Mouse (Mus musculus): Measurements from ENCODE around the gene Fars2. TPM values are rescaled to one million over a fixed set of nuclear protein-coding genes. Genes with fewer than 3 reads are reported as not detected.
A peak's percentile ranks its signal among the peaks of the same experiment; 100 is the strongest.

The Fars2 gene
- 24.6 and 33.3 TPM in 2 replicates for polyA plus RNA-seq (2015; fragmentation: Nextera tagmentation; extraction: Ambion mirVana)

DNA sequence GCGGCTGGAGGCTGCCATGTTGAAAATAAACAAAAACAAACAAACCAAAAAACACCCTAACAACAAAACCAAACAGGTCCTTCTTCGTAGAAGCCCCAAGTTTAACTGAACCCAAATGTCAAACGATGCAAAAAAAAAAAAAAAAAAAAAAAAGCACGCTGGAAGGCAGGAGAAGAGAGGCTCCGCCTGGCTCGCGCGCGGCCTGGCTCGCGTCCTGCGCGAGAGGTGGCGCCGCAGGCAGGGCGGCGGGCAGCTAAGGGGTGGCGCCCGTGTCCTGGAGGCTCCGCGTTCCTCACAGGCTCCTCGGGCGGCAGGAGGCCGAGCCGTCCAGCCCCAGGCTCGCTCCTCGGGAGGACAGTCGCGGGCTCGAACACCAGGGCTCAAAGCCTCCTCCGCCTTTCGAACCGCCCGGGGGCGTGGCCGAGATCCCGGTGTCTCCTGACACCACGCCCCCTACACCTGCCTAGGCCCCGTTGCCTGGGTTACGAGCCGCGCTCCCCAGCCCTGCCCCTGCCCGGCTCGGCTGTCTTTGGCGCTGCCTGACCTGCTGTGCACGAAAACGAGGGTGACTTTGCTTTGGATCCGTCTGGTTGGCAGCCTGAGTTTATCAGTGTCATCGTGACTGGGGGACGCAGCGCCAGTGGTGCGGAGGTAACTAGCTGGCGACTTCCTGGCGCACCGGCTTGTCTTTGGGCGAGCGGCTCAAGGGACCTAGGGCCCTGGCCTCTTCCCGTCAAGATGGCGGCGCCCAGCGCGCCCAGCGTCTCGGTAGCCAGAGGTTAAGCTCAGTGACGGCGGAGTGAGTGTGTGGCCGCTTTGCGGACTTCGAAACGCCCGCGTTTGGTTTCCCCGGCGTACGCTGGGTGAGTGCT is at the start of gene Fars2, which contains the start of gene Lyrm4:
Gene Fars2, plus strand, starts transcription at position 270 of the 872 bp plus-strand sequence.
Gene Lyrm4, minus strand, starts transcription at position 384 of the 872 bp plus-strand sequence.
- peaks cover 23% of the 10 kb centered on the region for H3K4me1 ChIP-seq
- H3K4me2 ChIP-seq: peak within 1 kb of the TSS; percentile 89
- under 1% methylated on average over 74 of the region's 75 CpGs for WGBS
- peak within 1 kb of the TSS; percentile 98 for H3K27ac ChIP-seq (replicated peaks)
- peak; percentile 99 for ATAC-seq (ENCODE audit: low FRiP score)
- peak within 1 kb of the TSS; percentile 83 for H3K4me3 ChIP-seq (replicated peaks)
- H3K9me3 ChIP-seq (replicated peaks): no peaks in the 10 kb centered on the region
- peak within 1 kb of the TSS; percentile 80 for H3K9ac ChIP-seq (replicated peaks)
- H3K27me3 ChIP-seq (replicated peaks): no peaks in the 10 kb centered on the region
- no peaks in the 10 kb centered on the region for H3K36me3 ChIP-seq

- no peaks in the 10 kb centered on the region for H3K4me1 ChIP-seq
- H3K27me3 ChIP-seq (replicated peaks): no peaks in the 10 kb centered on the region
- no peak overlapping the region for H3K4me3 ChIP-seq (replicated peaks)
- 0 out of 2 replicates have a peak, but pooled peaks cover 4% of the 10 kb centered on the region for H3K36me3 ChIP-seq
- H3K27ac ChIP-seq (replicated peaks): no peak overlapping the region
- no peak for ATAC-seq (ENCODE audit: low FRiP score)
- H3K4me2 ChIP-seq: no peak overlapping the region
- 94% methylated on average over 3 of the region's 3 CpGs for WGBS
- no peak overlapping the region for H3K9ac ChIP-seq (replicated peaks)
- no peaks in the 10 kb centered on the region for H3K9me3 ChIP-seq (replicated peaks)
These were observed 42.7 kb upstream of the Fars2 start for GRCm38 (mm10) chr13:36074484-36074883.

- H3K9me3 ChIP-seq (replicated peaks): no peaks in the 10 kb centered on the region
- no peak for ATAC-seq (ENCODE audit: low FRiP score)
- no peaks in the 10 kb centered on the region for H3K27me3 ChIP-seq (replicated peaks)
- no peak overlapping the region for H3K4me3 ChIP-seq (replicated peaks)
- H3K9ac ChIP-seq (replicated peaks): no peak overlapping the region
- H3K27ac ChIP-seq (replicated peaks): no peak overlapping the region
- H3K4me1 ChIP-seq: peaks cover 5% of the 10 kb centered on the region; the same call in 1 of the 2 replicates
- H3K36me3 ChIP-seq: 0 out of 2 replicates have a peak, but pooled peaks cover 4% of the 10 kb centered on the region
- WGBS: 94% methylated on average over 3 of the region's 3 CpGs
- no peak overlapping the region for H3K4me2 ChIP-seq
These were observed 35.6 kb upstream of the Fars2 start for GRCm38 (mm10) chr13:36081591-36081990.

DNA sequence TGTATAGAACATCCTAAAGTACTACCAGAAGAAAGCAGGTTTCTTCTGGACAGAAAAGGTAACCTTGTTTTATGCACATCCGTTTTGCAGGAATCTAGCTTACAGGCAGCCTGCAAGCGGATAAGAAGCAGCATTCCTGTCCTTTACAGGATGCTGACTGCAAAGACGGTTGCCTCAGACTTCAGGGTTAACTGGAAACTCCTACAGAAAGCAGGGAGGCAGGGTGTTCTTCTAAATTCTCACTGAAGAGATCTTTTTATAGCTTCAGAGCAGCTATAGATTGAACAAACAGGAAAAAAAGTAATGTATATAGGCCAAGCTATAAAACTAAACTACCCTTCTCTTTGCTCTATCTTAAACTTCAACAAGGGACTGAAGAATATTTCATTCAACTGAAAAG is 32.5 kb upstream of the Fars2 start:
- WGBS: 91% methylated on average over 3 of the region's 3 CpGs
- no peaks in the 10 kb centered on the region for H3K36me3 ChIP-seq
- no peak overlapping the region for H3K9ac ChIP-seq (replicated peaks)
- no peak overlapping the region for H3K4me2 ChIP-seq
- H3K9me3 ChIP-seq (replicated peaks): no peaks in the 10 kb centered on the region
- no peaks in the 10 kb centered on the region for H3K27me3 ChIP-seq (replicated peaks)
- H3K4me1 ChIP-seq: peaks cover 5% of the 10 kb centered on the region; the same call in 1 of the 2 replicates
- no peak for ATAC-seq (ENCODE audit: low FRiP score)
- H3K27ac ChIP-seq (replicated peaks): no peak overlapping the region
- H3K4me3 ChIP-seq (replicated peaks): no peak overlapping the region

GRCm38 (mm10) chr13:36085971-36086370 is 31.2 kb upstream of the Fars2 start:
- no peak overlapping the region for H3K9ac ChIP-seq (replicated peaks)
- no peaks in the 10 kb centered on the region for H3K27me3 ChIP-seq (replicated peaks)
- no peak for ATAC-seq (ENCODE audit: low FRiP score)
- H3K4me3 ChIP-seq (replicated peaks): no peak overlapping the region
- peaks cover 5% of the 10 kb centered on the region; the same call in 1 of the 2 replicates for H3K4me1 ChIP-seq
- H3K4me2 ChIP-seq: no peak overlapping the region
- H3K36me3 ChIP-seq: peaks cover 2% of the 10 kb centered on the region; the same call in 1 of the 2 replicates
- no peaks in the 10 kb centered on the region for H3K9me3 ChIP-seq (replicated peaks)
- WGBS: 50% methylated on average over 3 of the region's 3 CpGs
- H3K27ac ChIP-seq (replicated peaks): no peak overlapping the region

DNA sequence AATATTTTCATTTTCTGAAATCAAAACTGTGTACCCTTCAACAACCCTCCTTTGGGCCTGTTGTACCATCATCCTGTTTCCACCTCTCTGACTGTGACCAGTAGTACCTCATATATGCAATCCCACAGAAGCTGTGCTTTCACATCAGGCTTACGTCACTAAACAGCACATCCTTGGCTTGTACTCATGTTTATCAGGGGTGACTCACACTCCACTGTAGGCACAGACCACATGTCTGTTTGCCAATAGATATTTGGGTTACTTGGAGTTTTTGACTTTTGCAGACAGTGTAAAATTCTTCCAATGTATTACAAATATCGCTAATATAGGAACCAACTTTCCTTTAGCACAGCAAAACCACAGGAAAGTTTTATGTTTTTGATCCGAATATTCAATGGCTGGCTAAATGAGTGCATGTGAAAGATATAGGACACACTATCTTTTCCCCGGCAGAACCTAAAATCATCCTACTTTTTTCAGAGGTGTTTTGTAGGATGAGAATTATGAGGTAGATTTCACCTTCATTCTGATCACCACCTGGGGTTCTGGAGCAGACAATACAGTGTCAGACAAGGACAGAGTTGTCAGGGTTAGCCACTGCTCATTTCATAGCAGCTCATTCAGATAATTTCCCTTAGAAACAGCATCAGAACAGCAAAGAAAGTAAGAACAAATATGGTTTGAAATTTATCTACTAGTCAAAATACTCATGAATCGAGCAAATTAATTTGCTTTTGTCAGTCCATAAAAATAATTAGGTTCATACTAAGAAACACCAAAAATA is 30.4 kb upstream of the Fars2 start:
- WGBS: 92% methylated on average over 5 of the region's 5 CpGs
- Histone ChIP-seq H3K27me3 (replicated peaks) (no peaks in the 10 kb centered on the region), H3K9me3 (replicated peaks) (no peaks in the 10 kb centered on the region), H3K4me2 (no peak overlapping the region), H3K9ac (replicated peaks) (no peak overlapping the region), H3K4me3 (replicated peaks) (no peak overlapping the region), H3K4me1 (peaks cover 5% of the 10 kb centered on the region; the same call in 1 of the 2 replicates), H3K36me3 (peaks cover 9% of the 10 kb centered on the region; the same call in 1 of the 2 replicates), H3K27ac (replicated peaks) (no peak overlapping the region)
- ATAC-seq (ENCODE audit: low FRiP score): no peak

GRCm38 (mm10) chr13:36087427-36087826 is 29.8 kb upstream of the Fars2 start:
- no peak overlapping the region for H3K9ac ChIP-seq (replicated peaks)
- H3K4me2 ChIP-seq: no peak overlapping the region
- H3K4me3 ChIP-seq (replicated peaks): no peak overlapping the region
- H3K9me3 ChIP-seq (replicated peaks): no peaks in the 10 kb centered on the region
- H3K27me3 ChIP-seq (replicated peaks): no peaks in the 10 kb centered on the region
- H3K36me3 ChIP-seq: peaks cover 9% of the 10 kb centered on the region; the same call in 1 of the 2 replicates
- peaks cover 5% of the 10 kb centered on the region; the same call in 1 of the 2 replicates for H3K4me1 ChIP-seq
- 89% methylated on average over 2 of the region's 2 CpGs for WGBS
- no peak overlapping the region for H3K27ac ChIP-seq (replicated peaks)
- no peak for ATAC-seq (ENCODE audit: low FRiP score)

DNA sequence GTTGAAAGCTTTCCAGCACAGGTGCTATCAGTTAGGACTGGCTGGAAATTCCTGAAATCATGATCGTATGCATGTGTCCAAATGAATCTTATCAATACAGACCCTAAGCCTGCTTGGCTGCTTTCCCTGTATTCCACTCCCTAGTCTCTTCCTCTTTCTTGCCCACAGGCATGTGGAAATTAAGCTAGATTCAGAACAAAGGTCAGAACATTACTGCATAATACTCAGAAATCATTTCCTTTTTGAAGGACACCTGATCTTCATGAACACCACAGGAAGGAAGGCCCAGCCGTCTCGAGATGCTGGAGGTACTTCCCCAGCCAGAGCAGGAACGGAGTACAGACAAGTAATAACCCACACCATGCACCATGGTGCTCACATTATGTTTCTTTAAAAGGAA is 29.0 kb upstream of the Fars2 start:
- no peak overlapping the region for H3K9ac ChIP-seq (replicated peaks)
- H3K4me2 ChIP-seq: no peak overlapping the region
- no peaks in the 10 kb centered on the region for H3K27me3 ChIP-seq (replicated peaks)
- ATAC-seq (ENCODE audit: low FRiP score): no peak
- peaks cover 9% of the 10 kb centered on the region; the same call in 1 of the 2 replicates for H3K36me3 ChIP-seq
- 85% methylated on average over 4 of the region's 4 CpGs for WGBS
- H3K27ac ChIP-seq (replicated peaks): no peak overlapping the region
- H3K4me1 ChIP-seq: peaks cover 5% of the 10 kb centered on the region; the same call in 1 of the 2 replicates
- H3K4me3 ChIP-seq (replicated peaks): no peak overlapping the region
- H3K9me3 ChIP-seq (replicated peaks): no peaks in the 10 kb centered on the region

DNA sequence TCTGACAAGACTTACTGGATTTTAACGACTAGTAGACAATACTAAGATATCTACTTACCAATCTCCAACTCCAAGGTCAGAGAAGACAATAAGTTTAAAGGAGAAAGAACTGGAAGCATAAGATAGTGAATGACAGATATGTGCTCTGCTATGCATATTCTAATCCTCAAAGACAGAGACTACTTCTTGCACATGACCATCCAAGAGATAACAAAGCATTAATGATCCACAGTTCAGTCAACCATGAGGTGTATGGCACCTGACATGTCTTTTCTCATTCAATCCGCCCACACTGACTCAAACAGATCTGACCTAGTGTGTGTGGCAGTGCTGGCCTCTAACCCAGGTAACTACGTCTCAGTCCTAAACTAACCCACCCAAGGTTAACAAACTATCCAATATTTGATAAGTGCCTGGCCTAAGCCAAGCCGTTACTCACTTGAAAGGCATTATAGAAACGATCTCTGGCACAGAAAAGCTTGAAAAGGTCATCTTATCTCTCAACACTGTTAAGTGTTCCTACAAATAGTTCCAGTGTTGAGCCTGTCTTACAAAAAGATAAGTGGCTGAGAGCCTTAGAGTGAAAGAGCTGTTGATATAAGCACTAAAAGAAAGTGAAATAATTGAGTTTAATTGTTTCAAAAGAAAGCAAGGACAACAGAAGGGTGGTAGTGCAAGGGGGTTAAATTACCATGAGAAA is 20.4 kb upstream of the Fars2 start:
- Histone ChIP-seq H3K36me3 (no peaks in the 10 kb centered on the region), H3K9me3 (replicated peaks) (no peaks in the 10 kb centered on the region), H3K27me3 (replicated peaks) (no peaks in the 10 kb centered on the region), H3K4me1 (no peaks in the 10 kb centered on the region), H3K4me3 (replicated peaks) (no peak overlapping the region), H3K27ac (replicated peaks) (no peak overlapping the region), H3K4me2 (no peak overlapping the region), H3K9ac (replicated peaks) (no peak overlapping the region)
- ATAC-seq (ENCODE audit: low FRiP score): no peak
- WGBS: 90% methylated on average over 5 of the region's 5 CpGs

DNA sequence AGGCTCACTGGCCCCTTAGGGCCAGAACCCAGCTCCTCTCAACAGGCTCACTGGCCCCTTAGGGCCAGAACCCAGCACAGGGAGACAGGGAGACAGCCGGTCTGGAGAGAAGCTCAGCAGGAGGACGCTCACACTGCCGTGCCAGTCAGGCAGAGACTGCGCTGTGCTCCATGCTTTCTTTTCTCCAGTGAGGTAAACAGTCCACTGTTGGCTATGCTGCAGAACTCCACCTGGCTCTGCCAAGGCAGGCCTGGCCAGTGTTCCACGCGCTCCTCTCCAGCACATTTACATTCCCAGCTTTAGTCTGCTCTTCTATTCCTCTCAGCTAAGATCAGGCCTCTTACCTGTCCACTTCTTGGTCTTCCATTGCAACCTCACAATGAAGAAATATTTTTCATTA is 11.6 kb upstream of the Fars2 start:
- Histone ChIP-seq H3K9me3 (replicated peaks) (no peaks in the 10 kb centered on the region), H3K9ac (replicated peaks) (no peak overlapping the region), H3K27ac (replicated peaks) (no peak overlapping the region), H3K36me3 (no peaks in the 10 kb centered on the region), H3K4me2 (no peak overlapping the region), H3K4me1 (no peaks in the 10 kb centered on the region), H3K27me3 (replicated peaks) (no peaks in the 10 kb centered on the region), H3K4me3 (replicated peaks) (no peak overlapping the region)
- 76% methylated on average over 6 of the region's 6 CpGs for WGBS
- no peak; the same call in 1 of the 2 replicates for ATAC-seq (ENCODE audit: low FRiP score)

- H3K27me3 ChIP-seq (replicated peaks): no peaks in the 10 kb centered on the region
- no peak overlapping the region for H3K27ac ChIP-seq (replicated peaks)
- H3K36me3 ChIP-seq: no peaks in the 10 kb centered on the region
- H3K9me3 ChIP-seq (replicated peaks): no peaks in the 10 kb centered on the region
- no peak overlapping the region for H3K4me2 ChIP-seq
- ATAC-seq (ENCODE audit: low FRiP score): no peak
- WGBS: 93% methylated on average over 4 of the region's 4 CpGs
- H3K4me1 ChIP-seq: no peaks in the 10 kb centered on the region
- no peak overlapping the region for H3K4me3 ChIP-seq (replicated peaks)
- no peak overlapping the region for H3K9ac ChIP-seq (replicated peaks)
These were observed 8.7 kb upstream of the Fars2 start for GRCm38 (mm10) chr13:36108528-36108927.
